Mouse (Mus musculus): ENCODE data around the gene Gm9780.
"Not testable (repeated sequence)": the region's sequence is repeated elsewhere in the genome, so short reads cannot be mapped to it uniquely, and the experiment has no call there.

The Gm9780 gene

GRCm38 (mm10) chr14:26042611-26043010 lies at the start of gene Gm9780:
Gene Gm9780, minus strand, starts transcription at chr14:26042711.
- not testable (repeated sequence) for DNase-seq (ENCODE audit: low spot score in 2 of 2)

GRCm38 (mm10) chr14:26081997-26082396 lies 39.5 kb upstream of the Gm9780 start, which contains the start of gene Cphx3:
Gene Cphx3, plus strand, starts transcription at chr14:26082297.
- not testable (repeated sequence) for DNase-seq (ENCODE audit: low spot score in 2 of 2)

GRCm38 (mm10) chr14:26081216-26081615 lies 38.7 kb upstream of the Gm9780 start, which contains the start of gene Cphx2:
Gene Cphx2, plus strand, starts transcription at chr14:26081516.
- DNase-seq (ENCODE audit: low spot score in 2 of 2), result not testable (repeated sequence)

GRCm38 (mm10) chr14:26076620-26077390 lies 34.3 kb upstream of the Gm9780 start:
- not testable (repeated sequence) for DNase-seq (ENCODE audit: low spot score in 2 of 2)

- not testable (repeated sequence) for DNase-seq (ENCODE audit: low spot score in 2 of 2)
Measured at GRCm38 (mm10) chr14:26067325-26067633, 24.8 kb upstream of the Gm9780 start, which contains the start of gene Tmem254c. Gene Tmem254c, minus strand, starts transcription at chr14:26067355.

- not testable (repeated sequence) for DNase-seq (ENCODE audit: low spot score in 2 of 2)
Measured at GRCm38 (mm10) chr14:26066574-26067324, 24.2 kb upstream of the Gm9780 start.

- DNase-seq (ENCODE audit: low spot score in 2 of 2), result not testable (repeated sequence)
Measured at GRCm38 (mm10) chr14:26059362-26059761, 16.9 kb upstream of the Gm9780 start.

- not testable (repeated sequence) for DNase-seq (ENCODE audit: low spot score in 2 of 2)
Measured at GRCm38 (mm10) chr14:26058184-26058583, 15.7 kb upstream of the Gm9780 start.

- not testable (repeated sequence) for DNase-seq (ENCODE audit: low spot score in 2 of 2)
Measured at GRCm38 (mm10) chr14:26048767-26049166, 6.3 kb upstream of the Gm9780 start.

- not testable (repeated sequence) for DNase-seq (ENCODE audit: low spot score in 2 of 2)
Measured at GRCm38 (mm10) chr14:26047026-26047425, 4.5 kb upstream of the Gm9780 start.

GRCm38 (mm10) chr14:26045007-26045406 lies 2.5 kb upstream of the Gm9780 start:
- not testable (repeated sequence) for DNase-seq (ENCODE audit: low spot score in 2 of 2)

GRCm38 (mm10) chr14:26035439-26035838 lies 7.1 kb downstream of the Gm9780 start:
- not testable (repeated sequence) for DNase-seq (ENCODE audit: low spot score in 2 of 2)

- not testable (repeated sequence) for DNase-seq (ENCODE audit: low spot score in 2 of 2)
Measured at GRCm38 (mm10) chr14:26034364-26034763, 8.1 kb downstream of the Gm9780 start.

GRCm38 (mm10) chr14:26025653-26026052 lies 16.9 kb downstream of the Gm9780 start:
- DNase-seq (ENCODE audit: low spot score in 2 of 2), result not testable (repeated sequence)

GRCm38 (mm10) chr14:26022831-26023230 lies 19.7 kb downstream of the Gm9780 start:
- DNase-seq (ENCODE audit: low spot score in 2 of 2), result not testable (repeated sequence)

GRCm38 (mm10) chr14:26021555-26021954 lies 21.0 kb downstream of the Gm9780 start:
- DNase-seq (ENCODE audit: low spot score in 2 of 2), result not testable (repeated sequence)

GRCm38 (mm10) chr14:26016414-26016813 lies 26.1 kb downstream of the Gm9780 start:
- DNase-seq (ENCODE audit: low spot score in 2 of 2), result not testable (repeated sequence)

GRCm38 (mm10) chr14:26007462-26007861 lies 35.0 kb downstream of the Gm9780 start:
- not testable (repeated sequence) for DNase-seq (ENCODE audit: low spot score in 2 of 2)

GRCm38 (mm10) chr14:25981880-25982279 lies 60.6 kb downstream of the Gm9780 start:
- not testable (repeated sequence) for DNase-seq (ENCODE audit: low spot score in 2 of 2)

GRCm38 (mm10) chr14:25979242-25979941 lies 63.1 kb downstream of the Gm9780 start:
- not testable (repeated sequence) for DNase-seq (ENCODE audit: low spot score in 2 of 2)

- DNase-seq (ENCODE audit: low spot score in 2 of 2), result not testable (repeated sequence)
Measured at GRCm38 (mm10) chr14:25978371-25979241, 63.9 kb downstream of the Gm9780 start, which contains the start of gene Duxbl1. Gene Duxbl1, plus strand, starts transcription at chr14:25978577.
